Mouse (Mus musculus): ENCODE results near the gene Ksr1.

Ksr1 gene

GRCm38 (mm10) chr11:79044798-79045197 lies 101.4 kb downstream of the Ksr1 start:
- no peak for ATAC-seq (ENCODE audit: low TSS enrichment)

- ATAC-seq (ENCODE audit: low TSS enrichment): no peak
Observed at GRCm38 (mm10) chr11:79041908-79042430, 104.2 kb downstream of the Ksr1 start.

- peak; percentile 34; the same call in 1 of the 2 replicates for ATAC-seq (ENCODE audit: low TSS enrichment)
Observed at GRCm38 (mm10) chr11:79039488-79039887, 106.7 kb downstream of the Ksr1 start.

- ATAC-seq (ENCODE audit: low TSS enrichment): no peak; the same call in 1 of the 2 replicates
Observed at GRCm38 (mm10) chr11:79037555-79037954, 108.7 kb downstream of the Ksr1 start.

GRCm38 (mm10) chr11:79036324-79036723 lies 109.9 kb downstream of the Ksr1 start:
- no peak for ATAC-seq (ENCODE audit: low TSS enrichment)

GRCm38 (mm10) chr11:79033636-79034035 lies 112.6 kb downstream of the Ksr1 start:
- no peak for ATAC-seq (ENCODE audit: low TSS enrichment)

- ATAC-seq (ENCODE audit: low TSS enrichment): no peak
Observed at GRCm38 (mm10) chr11:79033021-79033420, 113.2 kb downstream of the Ksr1 start.

GRCm38 (mm10) chr11:79031452-79031746 lies 114.8 kb downstream of the Ksr1 start:
- no peak for ATAC-seq (ENCODE audit: low TSS enrichment)

GRCm38 (mm10) chr11:79030570-79031451 lies 115.4 kb downstream of the Ksr1 start:
- ATAC-seq (ENCODE audit: low TSS enrichment): peak; percentile 89; the same call in 1 of the 2 replicates

- no peak for ATAC-seq (ENCODE audit: low TSS enrichment)
Observed at GRCm38 (mm10) chr11:79023751-79024150, 122.5 kb downstream of the Ksr1 start.

GRCm38 (mm10) chr11:79023342-79023741 lies 122.9 kb downstream of the Ksr1 start:
- ATAC-seq (ENCODE audit: low TSS enrichment): no peak

- ATAC-seq (ENCODE audit: low TSS enrichment): no peak
Observed at GRCm38 (mm10) chr11:79022836-79023235, 123.4 kb downstream of the Ksr1 start.

- ATAC-seq (ENCODE audit: low TSS enrichment): no peak
Observed at GRCm38 (mm10) chr11:79020535-79021045, 125.6 kb downstream of the Ksr1 start.

GRCm38 (mm10) chr11:79019839-79020534 lies 126.2 kb downstream of the Ksr1 start:
- ATAC-seq (ENCODE audit: low TSS enrichment): no peak

- ATAC-seq (ENCODE audit: low TSS enrichment): peak; percentile 79; the same call in 1 of the 2 replicates
Observed at GRCm38 (mm10) chr11:79018954-79019704, 127.1 kb downstream of the Ksr1 start.

- no peak for ATAC-seq (ENCODE audit: low TSS enrichment)
Observed at GRCm38 (mm10) chr11:79017161-79017606, 129.0 kb downstream of the Ksr1 start.

- no peak for ATAC-seq (ENCODE audit: low TSS enrichment)
Observed at GRCm38 (mm10) chr11:79016236-79016635, 130.0 kb downstream of the Ksr1 start.

- ATAC-seq (ENCODE audit: low TSS enrichment): no peak
Observed at GRCm38 (mm10) chr11:79015660-79016215, 130.5 kb downstream of the Ksr1 start.

GRCm38 (mm10) chr11:79014602-79015325 lies 131.4 kb downstream of the Ksr1 start:
- no peak for ATAC-seq (ENCODE audit: low TSS enrichment)

- no peak for ATAC-seq (ENCODE audit: low TSS enrichment)
Observed at GRCm38 (mm10) chr11:79013806-79014205, 132.4 kb downstream of the Ksr1 start.

- no peak for ATAC-seq (ENCODE audit: low TSS enrichment)
Observed at GRCm38 (mm10) chr11:79013056-79013455, 133.2 kb downstream of the Ksr1 start.

Data from frontal cortex, adult (tissue).